Mouse (Mus musculus) gastrocnemius, postnatal 4 days (tissue): ENCODE results near the gene Dnajc2. TPM values are rescaled to one million over a fixed set of nuclear protein-coding genes. Genes with fewer than 3 reads are reported as not detected.
A peak's percentile ranks its signal among the peaks of the same experiment; 100 is the strongest.
"Not testable (repeated sequence)": the region's sequence is repeated elsewhere in the genome, so short reads cannot be mapped to it uniquely, and the experiment has no call there.

Experiments
- DNase-seq, 2 experiments: peaks; one replicate each; pipeline ENCODE4 v3.0.0; 2021 to 2022; ENCODE audit warnings: low spot score in 2 of 2, mixed read lengths in 2 of 2
- total RNA-seq, 2 experiments: library from RNA; stranded (reverse); gene quantifications; 2 replicates each; pipeline ENCODE4 v1.2.3; 2021

Gene Dnajc2
- total RNA-seq, 2 experiments from 2014 or later: 23.5 to 24.3 TPM

DNA sequence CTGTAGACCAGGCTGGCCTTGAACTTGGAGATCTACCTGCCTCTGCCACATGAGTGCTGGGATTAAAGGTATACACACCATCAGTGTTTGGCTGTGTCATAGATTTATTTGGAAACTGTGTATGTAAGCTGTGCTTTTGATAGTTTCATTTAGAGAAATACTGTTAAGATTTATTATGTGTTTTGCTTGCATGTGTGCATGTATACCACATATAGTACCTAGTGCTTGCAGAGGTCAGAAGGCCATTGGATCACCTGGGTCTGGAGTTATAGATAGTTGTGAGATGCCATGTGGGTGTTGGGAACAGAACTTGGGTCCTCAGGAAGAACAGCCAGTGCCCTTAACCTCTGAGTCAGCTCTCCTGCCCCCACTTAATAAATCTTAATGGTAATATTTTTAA, 40.4 kb downstream of the Dnajc2 start:
- no peak for DNase-seq

- no peak for DNase-seq
Measured at GRCm38 (mm10) chr5:21743606-21744005, 41.4 kb downstream of the Dnajc2 start.

DNA sequence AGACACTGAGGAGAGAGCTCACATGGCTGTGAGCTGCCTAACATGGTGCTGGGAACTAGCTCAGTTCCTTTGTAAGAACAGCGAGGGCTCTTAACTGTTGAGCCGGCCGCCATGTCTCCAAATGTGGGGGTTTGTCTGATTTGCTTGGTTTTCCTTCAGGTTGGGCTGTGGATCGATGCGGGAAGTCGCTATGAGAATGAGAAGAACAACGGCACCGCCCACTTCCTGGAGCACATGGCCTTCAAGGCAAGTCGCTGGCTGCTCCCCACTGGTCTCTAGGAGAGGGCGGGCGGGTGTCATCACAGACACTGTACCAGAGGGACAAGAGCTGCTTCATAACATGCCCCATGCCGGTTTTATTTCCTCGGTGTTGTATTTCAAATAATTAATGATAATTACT, 45.2 kb downstream of the Dnajc2 start:
- DNase-seq: no peak

GRCm38 (mm10) chr5:21739120-21739519, 45.9 kb downstream of the Dnajc2 start:
- no peak for DNase-seq

DNA sequence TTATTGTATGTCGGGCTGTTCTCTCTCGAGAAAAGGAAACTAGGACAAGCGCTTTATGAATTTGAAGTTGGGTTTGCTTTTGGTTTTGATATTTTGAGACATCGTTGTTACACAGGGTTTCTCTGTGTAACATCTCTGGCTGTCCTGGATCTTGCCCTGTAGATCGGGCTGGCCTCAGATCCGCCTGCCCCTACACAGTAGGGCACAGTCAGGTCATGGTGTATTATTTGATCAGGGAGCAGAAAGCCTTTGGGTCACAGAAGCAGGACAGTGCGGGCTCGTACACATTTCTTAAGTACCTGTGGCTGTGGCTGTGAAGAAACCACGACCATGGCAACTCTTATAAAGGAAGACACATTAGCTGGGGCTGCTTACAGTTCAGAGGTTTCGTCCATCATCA, 47.4 kb downstream of the Dnajc2 start:
- DNase-seq: no peak

- peak; percentile 80 to 86 for DNase-seq
Measured at GRCm38 (mm10) chr5:21736956-21737585, 48.0 kb downstream of the Dnajc2 start, which contains the start of gene Pmpcb. Pmpcb (plus strand) TSS chr5:21737141.

DNA sequence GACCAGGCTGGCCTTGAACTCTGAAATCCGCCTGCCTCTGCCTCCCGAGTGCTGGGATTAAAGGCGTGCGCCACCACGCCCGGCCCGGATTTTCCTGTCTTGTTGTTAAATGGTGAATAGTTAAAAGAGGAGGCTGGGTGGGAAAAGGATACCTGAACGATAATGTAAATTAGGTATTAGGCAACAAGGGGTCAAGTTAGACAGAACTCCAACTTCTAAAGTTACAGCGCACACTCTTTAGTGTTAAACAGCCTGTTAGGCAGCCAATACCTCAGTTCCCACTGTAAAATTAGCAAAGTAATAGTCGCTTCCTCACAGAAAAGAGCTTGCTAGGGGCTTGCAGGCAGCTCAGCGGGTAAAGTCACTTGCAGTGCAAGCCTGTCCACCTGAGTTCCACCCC, 49.0 kb downstream of the Dnajc2 start:
- DNase-seq: no peak

- DNase-seq: peak; percentile 53 to 69
Measured at GRCm38 (mm10) chr5:21735584-21735983, 49.5 kb downstream of the Dnajc2 start.

DNA sequence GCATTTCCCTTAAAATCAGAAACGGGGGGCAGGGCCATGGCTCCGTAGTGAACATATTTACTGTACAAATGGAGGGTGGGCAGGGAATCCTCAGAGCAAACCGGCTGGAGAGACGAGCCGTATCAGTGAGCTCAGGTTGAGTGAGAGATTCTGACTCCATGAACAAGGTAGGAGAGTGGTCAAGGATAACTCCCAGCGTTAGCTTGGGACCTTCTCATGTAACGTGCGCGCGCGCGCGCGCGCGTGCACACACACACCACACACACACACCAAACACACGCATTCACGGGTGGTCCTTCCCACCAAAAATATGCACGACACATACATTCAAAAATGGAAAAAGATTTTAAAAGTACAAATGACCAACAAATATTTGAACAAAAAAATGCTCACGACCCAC, 50.0 kb downstream of the Dnajc2 start:
- DNase-seq: no peak

DNA sequence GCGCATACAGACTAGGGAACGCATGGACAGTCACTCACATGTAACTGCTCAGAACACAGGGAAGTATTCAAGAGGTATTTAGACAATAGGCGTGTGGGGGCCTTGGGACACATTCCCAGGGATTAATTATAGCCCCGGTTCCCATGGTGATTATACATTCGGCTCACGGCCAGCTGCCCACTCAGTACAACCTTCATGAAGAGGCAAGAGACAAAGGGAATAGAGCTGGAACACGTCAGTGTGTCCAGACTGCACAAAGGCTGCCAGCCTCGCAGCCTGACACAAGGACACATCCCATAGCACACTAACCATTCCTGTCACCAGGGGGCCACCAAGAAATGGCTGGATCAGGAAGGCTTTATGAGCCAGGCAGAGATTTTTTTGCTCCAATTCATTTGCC, 52.1 kb downstream of the Dnajc2 start:
- DNase-seq: peak in 1 of 2 experiments; percentile 55

- no peak for DNase-seq
Measured at GRCm38 (mm10) chr5:21732177-21732911, 52.7 kb downstream of the Dnajc2 start.

- no peak for DNase-seq
Measured at GRCm38 (mm10) chr5:21729107-21729506, 55.9 kb downstream of the Dnajc2 start.

DNA sequence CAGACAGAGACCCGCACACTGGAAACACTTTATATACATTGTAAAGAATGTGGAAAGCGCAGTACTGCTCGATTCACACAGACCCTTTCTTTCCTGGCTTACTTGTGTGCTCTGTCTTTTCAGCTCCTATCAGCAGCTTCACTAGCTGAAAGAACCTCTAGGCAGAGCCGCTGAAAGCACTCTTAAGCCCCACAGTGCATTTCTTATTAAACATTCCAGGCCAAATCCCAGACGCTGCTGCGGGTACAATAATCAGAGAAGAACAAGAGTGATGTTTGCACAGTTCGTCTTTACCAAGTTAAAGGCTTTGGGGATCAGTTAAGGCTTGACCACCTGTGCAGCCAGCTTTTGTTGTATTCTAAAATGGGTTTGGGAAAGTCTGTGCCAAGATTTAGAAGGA, 60.2 kb downstream of the Dnajc2 start:
- DNase-seq: no peak

- DNase-seq: no peak
Measured at GRCm38 (mm10) chr5:21724427-21724826, 60.6 kb downstream of the Dnajc2 start.

GRCm38 (mm10) chr5:21719209-21719608, 65.8 kb downstream of the Dnajc2 start:
- no peak for DNase-seq

- DNase-seq: no peak
Measured at GRCm38 (mm10) chr5:21718546-21718945, 66.5 kb downstream of the Dnajc2 start.

DNA sequence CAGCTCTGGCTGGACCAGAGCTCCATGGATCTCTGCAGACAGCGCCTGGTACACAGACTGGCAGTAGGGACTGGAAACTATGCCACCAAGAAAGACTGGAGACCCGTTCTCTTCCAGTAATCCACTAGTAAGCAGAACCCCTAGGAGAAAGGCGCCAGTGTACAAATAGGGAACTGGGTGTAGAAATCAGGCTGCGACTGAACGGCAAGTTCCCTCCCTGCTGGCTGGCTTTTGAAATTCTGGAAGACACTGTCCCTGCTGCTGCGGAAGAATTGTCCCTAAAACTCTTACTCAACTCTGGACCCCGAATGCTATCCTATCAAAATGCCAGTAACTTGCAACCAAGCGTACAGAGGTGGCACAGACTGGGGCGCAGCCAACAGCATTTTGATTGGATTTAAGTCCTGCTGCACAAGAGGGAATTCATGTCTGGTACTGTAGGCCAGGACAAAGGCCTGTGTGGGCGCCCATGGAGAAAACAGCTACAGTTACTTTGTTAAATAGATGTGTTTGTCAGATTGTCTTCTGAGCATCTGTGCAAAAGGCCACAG, 67.8 kb downstream of the Dnajc2 start:
- no peak for DNase-seq

- no peak for DNase-seq
Measured at GRCm38 (mm10) chr5:21714447-21714846, 70.6 kb downstream of the Dnajc2 start.

- no peak for DNase-seq
Measured at GRCm38 (mm10) chr5:21712127-21712715, 72.8 kb downstream of the Dnajc2 start.

- not testable (repeated sequence) for DNase-seq
Measured at GRCm38 (mm10) chr5:21708011-21708410, 77.0 kb downstream of the Dnajc2 start.
